Mouse (Mus musculus) kidney, embryonic 16.5 days (tissue): Measurements from ENCODE around the gene Tom1l2. TPM values are rescaled to one million over a fixed set of nuclear protein-coding genes. Genes with fewer than 3 reads are reported as not detected.

Experiments
- ATAC-seq: fragments of 200-750 bp; cut with Nextera tagmentation; 2 replicates; pipeline ENCODE4 v1.8.0; 2017; ENCODE audit warnings: moderate TSS enrichment; ENCODE audit not compliant: low FRiP score, low TSS enrichment
- H3K27ac ChIP-seq: fragments of 300-500 bp; sonication (generic); 2 replicates; pipeline ENCODE4 v1.5.1; 2014; ENCODE audit warnings: low read length
- H3K27me3 ChIP-seq: fragments of 300-500 bp; sonication (generic); 2 replicates; pipeline ENCODE4 v1.6.1; 2014; ENCODE audit warnings: low read length, control low read depth, mixed read lengths; ENCODE audit not compliant: insufficient read depth
- H3K36me3 ChIP-seq: fragments of 300-500 bp; sonication (generic); 2 replicates; pipeline ENCODE4 v1.6.1; 2014; ENCODE audit warnings: low read length, control low read depth, mixed read lengths; ENCODE audit not compliant: insufficient read depth
- H3K4me1 ChIP-seq: fragments of 300-500 bp; sonication (generic); 2 replicates; pipeline ENCODE4 v1.6.1; 2014; ENCODE audit warnings: low read length, control low read depth, mixed read lengths; ENCODE audit not compliant: insufficient read depth
- H3K4me2 ChIP-seq: fragments of 300-500 bp; sonication (generic); replicated peaks from 2 replicates; pipeline ENCODE4 v1.6.1; 2014; ENCODE audit warnings: low read depth, low read length
- H3K4me3 ChIP-seq: fragments of 300-500 bp; sonication (generic); 2 replicates; pipeline ENCODE4 v1.5.1; 2014; ENCODE audit warnings: mild to moderate bottlenecking, low read length
- H3K9ac ChIP-seq: fragments of 300-500 bp; sonication (generic); replicated peaks from 2 replicates; pipeline ENCODE4 v1.6.1; 2014; ENCODE audit warnings: low read length
- H3K9me3 ChIP-seq: fragments of 300-500 bp; sonication (generic); 2 replicates; pipeline ENCODE4 v1.6.1; 2016; ENCODE audit warnings: low read length, control low read depth
- WGBS: fragments of 180-500 bp; shearing (Covaris S2); extraction: QIAGEN DNeasy Blood & Tissue Kit; methylation state at CpG from one replicate; pipeline ENCODE4 v1.1.7; 2014; 5-methylcytosine and 5-hydroxymethylcytosine counted together
- polyA plus RNA-seq: library from polyadenylated mRNA; unstranded; fragments of >200 nt; fragmentation: Nextera tagmentation; extraction: Ambion mirVana; gene quantifications from 2 replicates; pipeline ENCODE4 v1.2.1, GENCODE M21; 2015

Gene Tom1l2
- polyA plus RNA-seq, 1 experiment from 2014 or later, result 36.3 TPM

DNA sequence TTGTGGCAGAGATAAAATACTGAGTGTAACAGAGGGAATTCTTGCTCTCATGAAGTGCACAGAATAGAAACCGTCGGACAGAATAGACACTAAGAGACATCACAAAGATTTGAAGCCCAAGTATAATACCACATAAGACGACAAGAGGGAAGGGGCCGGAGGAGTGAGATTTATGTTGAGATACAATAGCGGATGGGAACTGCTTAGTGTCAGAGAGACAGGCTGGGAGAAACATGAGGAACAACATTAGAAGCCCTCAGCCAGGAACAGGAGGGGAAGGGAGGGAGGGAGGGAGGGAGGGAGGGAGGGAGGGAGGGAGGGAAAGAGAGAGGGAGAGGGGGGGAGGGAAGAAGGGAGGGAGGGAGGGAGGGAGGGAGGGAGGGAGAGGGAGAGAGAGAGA lies 74.9 kb downstream of the Tom1l2 start:
- H3K27me3 ChIP-seq, result no peaks in the 10 kb centered on the region
- H3K4me2 ChIP-seq, result no peak overlapping the region
- WGBS, result 37% methylated on average over 5 of the region's 5 CpGs
- no peaks in the 10 kb centered on the region for H3K9me3 ChIP-seq
- no peaks in the 10 kb centered on the region for H3K36me3 ChIP-seq
- no peak overlapping the region for H3K9ac ChIP-seq
- H3K4me1 ChIP-seq, result peaks cover 21% of the 10 kb centered on the region
- H3K4me3 ChIP-seq, result no peak overlapping the region
- no peak for ATAC-seq
- no peak overlapping the region for H3K27ac ChIP-seq

DNA sequence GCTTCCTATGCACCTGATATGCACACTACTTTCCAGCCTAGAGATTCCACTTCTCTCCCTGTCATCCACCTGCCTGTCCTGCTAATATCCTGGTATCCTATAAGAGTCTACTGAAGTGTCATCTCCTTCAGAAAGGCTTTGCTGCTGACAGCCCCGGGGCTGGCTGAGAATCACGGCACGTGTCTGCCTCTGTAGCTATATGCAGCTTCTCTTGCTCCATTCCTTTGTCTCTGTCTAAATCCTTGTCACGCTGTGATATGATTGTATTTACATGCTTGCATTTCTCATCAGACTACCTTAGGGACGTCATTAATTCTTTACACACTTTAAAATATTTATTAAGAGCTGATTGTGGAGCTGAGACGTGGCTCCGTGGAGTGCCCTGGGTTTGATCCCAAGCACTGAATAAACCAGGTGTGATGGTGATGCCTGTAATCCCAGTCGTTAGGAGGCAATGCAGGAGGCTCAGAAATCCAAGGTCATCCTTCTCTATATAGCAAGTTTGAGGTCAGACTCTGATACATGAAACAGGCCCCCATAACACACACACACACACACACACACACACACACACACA lies 75.5 kb downstream of the Tom1l2 start:
- no peak overlapping the region for H3K9ac ChIP-seq
- H3K36me3 ChIP-seq, result no peaks in the 10 kb centered on the region
- peaks cover 21% of the 10 kb centered on the region for H3K4me1 ChIP-seq
- H3K4me3 ChIP-seq, result no peak overlapping the region
- no peaks in the 10 kb centered on the region for H3K27me3 ChIP-seq
- H3K9me3 ChIP-seq, result no peaks in the 10 kb centered on the region
- H3K27ac ChIP-seq, result no peak overlapping the region
- H3K4me2 ChIP-seq, result no peak overlapping the region
- ATAC-seq, result no peak
- 76% methylated on average over 8 of the region's 8 CpGs for WGBS

DNA sequence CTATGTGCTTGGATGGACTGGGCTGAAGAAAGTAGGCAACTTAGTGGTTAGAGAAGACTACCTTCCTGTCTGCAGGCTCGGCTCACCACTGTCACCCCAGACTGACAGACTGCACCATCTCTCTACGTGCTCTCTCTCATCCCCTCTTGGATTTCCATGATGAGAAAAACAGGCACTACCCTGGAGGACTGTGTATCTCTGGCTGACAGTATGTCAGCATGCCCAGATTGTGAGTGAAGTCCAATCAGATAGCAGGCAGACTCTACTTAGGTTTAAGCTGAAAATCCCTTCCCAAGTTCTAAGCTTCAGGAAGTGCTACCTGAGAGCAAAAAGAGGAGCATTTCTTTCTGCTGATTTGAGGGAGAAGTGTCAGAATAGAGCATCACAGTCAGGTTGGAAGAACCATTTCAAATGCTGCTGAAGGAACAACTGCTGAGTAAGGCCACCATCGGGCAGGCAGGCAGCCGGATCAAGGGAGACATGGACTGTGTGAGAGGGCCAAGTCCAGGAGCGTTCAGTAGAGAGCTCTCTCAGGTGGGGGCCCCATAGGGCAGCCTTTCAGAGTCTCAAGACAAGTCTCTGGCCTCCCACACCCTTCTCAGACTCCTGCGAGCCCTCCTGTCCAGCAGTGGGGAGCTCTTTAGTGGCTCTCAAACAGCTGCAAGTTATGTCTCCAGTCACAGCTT lies 76.2 kb downstream of the Tom1l2 start:
- Histone ChIP-seq H3K4me3 (no peak overlapping the region), H3K27ac (no peak overlapping the region), H3K36me3 (no peaks in the 10 kb centered on the region), H3K27me3 (no peaks in the 10 kb centered on the region), H3K9ac (no peak overlapping the region), H3K4me2 (no peak overlapping the region), H3K4me1 (peaks cover 21% of the 10 kb centered on the region), H3K9me3 (no peaks in the 10 kb centered on the region)
- WGBS, result 79% methylated on average over 6 of the region's 6 CpGs
- no peak for ATAC-seq

DNA sequence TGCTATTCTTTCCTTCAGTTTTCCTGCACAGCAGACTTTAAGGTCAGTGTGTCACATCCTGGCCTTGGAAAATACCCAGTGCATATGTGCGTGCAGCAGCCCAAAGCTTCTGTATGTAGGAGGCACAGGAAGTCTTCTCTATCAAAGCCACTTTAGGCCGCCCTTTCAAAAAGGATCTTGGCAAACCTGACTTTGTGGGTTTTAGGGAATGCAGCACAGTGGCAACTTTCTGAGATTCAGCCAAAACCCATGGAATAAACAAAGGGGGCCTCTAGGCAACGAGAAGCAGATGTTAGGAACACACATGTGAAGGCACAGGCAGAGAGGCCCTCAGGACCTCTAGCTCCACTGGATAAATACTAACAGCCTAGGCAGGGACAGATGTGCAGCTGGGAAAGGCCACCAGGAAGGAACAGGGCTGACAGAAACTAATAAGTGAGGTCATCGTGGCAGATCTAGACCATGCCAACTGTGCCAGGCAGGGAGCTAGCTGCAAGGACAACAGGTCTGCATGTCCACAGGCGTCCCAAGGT lies 79.4 kb downstream of the Tom1l2 start:
- H3K4me1 ChIP-seq, result peaks cover 9% of the 10 kb centered on the region; the same call in 1 of the 2 replicates
- no peaks in the 10 kb centered on the region for H3K27me3 ChIP-seq
- 48% methylated on average over 5 of the region's 5 CpGs for WGBS
- H3K27ac ChIP-seq, result peak overlapping the region; percentile 86
- no peak overlapping the region for H3K4me2 ChIP-seq
- H3K4me3 ChIP-seq, result no peak overlapping the region
- H3K9me3 ChIP-seq, result no peaks in the 10 kb centered on the region
- peak; percentile 71 for ATAC-seq
- no peaks in the 10 kb centered on the region for H3K36me3 ChIP-seq
- H3K9ac ChIP-seq, result no peak overlapping the region

DNA sequence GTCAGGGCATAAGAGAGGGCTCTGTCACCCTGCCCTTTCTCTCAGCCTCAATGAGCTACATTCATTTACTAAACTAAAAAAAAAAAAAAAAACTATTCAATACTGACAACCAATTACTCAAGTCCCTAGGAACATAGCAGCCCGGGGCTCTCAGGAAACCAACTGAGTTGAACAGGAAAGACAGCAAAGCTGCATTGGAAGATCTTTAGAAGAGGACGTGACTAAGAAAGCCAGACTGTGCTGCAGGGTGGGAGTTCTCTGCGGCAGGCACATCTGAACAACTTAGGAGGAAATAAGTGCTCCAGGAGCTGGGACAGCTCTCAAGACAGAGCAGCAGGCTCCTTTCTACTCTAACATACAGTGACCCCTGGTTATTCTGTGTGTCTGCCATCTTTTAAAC lies 84.1 kb downstream of the Tom1l2 start:
- no peaks in the 10 kb centered on the region for H3K9me3 ChIP-seq
- no peak for ATAC-seq
- H3K27me3 ChIP-seq, result no peaks in the 10 kb centered on the region
- WGBS, result 65% methylated on average over 3 of the region's 3 CpGs
- no peak overlapping the region for H3K4me2 ChIP-seq
- H3K4me1 ChIP-seq, result peaks cover 7% of the 10 kb centered on the region; the same call in 1 of the 2 replicates
- H3K36me3 ChIP-seq, result no peaks in the 10 kb centered on the region
- peak overlapping the region; percentile 66; the same call in 1 of the 2 replicates for H3K27ac ChIP-seq
- no peak overlapping the region for H3K9ac ChIP-seq
- H3K4me3 ChIP-seq, result no peak overlapping the region

DNA sequence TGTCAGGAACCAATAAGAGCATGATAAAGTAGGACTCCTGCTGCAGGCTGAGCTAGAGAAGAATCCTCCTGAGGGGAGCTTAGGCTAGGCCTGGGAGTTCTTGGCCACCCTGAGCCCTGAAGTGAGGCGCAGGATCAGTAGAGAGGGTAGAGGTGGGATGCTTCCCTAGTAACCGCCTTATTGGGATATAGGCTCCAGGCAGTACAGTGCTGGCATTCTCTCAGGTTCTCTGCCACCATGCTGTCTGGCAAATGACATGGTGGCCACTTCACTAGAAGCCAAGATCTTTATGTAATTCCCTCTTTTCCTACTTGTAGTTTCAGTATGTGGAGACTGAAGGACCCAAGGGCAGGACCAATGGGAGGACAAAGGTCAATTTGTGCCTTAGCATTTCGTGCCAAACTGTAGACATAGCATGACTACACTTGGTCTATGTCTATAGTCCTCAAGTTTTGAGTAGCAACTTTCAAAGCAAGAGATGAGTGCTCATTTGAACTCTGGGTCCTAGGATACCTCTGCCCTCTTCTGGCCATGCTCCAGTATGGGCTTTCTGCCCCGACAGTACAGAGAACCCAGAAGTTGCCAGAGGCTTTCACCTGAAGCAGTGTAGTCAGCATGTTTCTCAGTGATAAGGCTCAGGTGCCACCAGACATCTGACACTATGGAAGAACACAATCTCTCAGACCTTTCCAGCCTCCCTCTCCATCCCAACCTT lies 87.3 kb downstream of the Tom1l2 start:
- no peak overlapping the region for H3K27ac ChIP-seq
- 93% methylated on average over 4 of the region's 4 CpGs for WGBS
- H3K36me3 ChIP-seq, result no peaks in the 10 kb centered on the region; the same call in 1 of the 2 replicates
- H3K9ac ChIP-seq, result no peak overlapping the region
- no peak for ATAC-seq
- no peaks in the 10 kb centered on the region for H3K9me3 ChIP-seq
- no peaks in the 10 kb centered on the region for H3K4me1 ChIP-seq
- no peak overlapping the region for H3K4me3 ChIP-seq
- no peaks in the 10 kb centered on the region for H3K27me3 ChIP-seq
- H3K4me2 ChIP-seq, result no peak overlapping the region

DNA sequence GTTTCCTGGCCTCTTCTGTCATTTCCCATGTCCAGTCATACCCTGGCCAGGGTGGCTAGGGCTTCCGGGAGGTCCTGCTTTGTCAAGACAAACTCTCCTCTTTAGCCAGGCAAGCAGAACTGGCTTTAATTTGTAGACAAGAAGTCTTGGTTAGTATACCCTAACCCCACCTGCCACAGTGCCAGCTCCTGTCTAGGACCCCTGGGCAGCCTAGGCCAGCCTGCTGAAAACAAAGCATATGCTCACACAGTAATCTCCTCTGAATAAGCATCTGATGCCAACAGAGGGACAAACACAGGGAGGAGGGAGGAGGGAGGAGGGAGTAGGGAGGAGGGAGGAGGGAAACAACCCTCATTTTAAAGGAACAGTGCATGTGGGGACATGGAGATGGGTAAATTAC lies 88.1 kb downstream of the Tom1l2 start:
- Histone ChIP-seq H3K4me1 (no peaks in the 10 kb centered on the region), H3K27ac (no peak overlapping the region), H3K4me3 (no peak overlapping the region), H3K27me3 (no peaks in the 10 kb centered on the region), H3K4me2 (no peak overlapping the region), H3K9ac (no peak overlapping the region), H3K36me3 (no peaks in the 10 kb centered on the region; the same call in none of the 2 replicates), H3K9me3 (no peaks in the 10 kb centered on the region)
- ATAC-seq, result no peak
- WGBS, result 63% methylated on average over 1 of the region's 1 CpGs

DNA sequence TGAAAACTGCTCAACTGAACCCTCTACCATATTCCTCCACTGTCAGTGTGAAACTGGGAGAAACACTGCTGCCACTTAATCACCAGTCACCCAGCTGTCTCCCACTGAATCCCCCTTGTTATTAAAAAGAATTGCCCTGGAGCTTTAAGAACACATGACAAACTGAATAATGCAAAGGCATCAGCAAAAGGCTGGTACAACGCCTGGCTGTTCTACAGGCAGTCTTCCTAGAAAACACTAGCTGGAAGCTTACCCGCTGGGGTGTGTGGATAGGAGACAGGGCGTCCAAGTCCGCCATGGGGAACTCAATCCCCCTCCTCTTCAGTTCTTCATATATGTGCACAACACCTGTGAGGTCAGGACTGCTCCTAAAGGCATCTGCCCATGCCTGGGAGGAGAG lies 90.3 kb downstream of the Tom1l2 start:
- no peak overlapping the region for H3K4me2 ChIP-seq
- WGBS, result 87% methylated on average over 4 of the region's 4 CpGs
- no peak overlapping the region for H3K4me3 ChIP-seq
- H3K9ac ChIP-seq, result no peak overlapping the region
- no peaks in the 10 kb centered on the region for H3K27me3 ChIP-seq
- no peaks in the 10 kb centered on the region for H3K4me1 ChIP-seq
- ATAC-seq, result no peak
- H3K36me3 ChIP-seq, result no peaks in the 10 kb centered on the region; the same call in none of the 2 replicates
- no peak overlapping the region for H3K27ac ChIP-seq
- H3K9me3 ChIP-seq, result no peaks in the 10 kb centered on the region

DNA sequence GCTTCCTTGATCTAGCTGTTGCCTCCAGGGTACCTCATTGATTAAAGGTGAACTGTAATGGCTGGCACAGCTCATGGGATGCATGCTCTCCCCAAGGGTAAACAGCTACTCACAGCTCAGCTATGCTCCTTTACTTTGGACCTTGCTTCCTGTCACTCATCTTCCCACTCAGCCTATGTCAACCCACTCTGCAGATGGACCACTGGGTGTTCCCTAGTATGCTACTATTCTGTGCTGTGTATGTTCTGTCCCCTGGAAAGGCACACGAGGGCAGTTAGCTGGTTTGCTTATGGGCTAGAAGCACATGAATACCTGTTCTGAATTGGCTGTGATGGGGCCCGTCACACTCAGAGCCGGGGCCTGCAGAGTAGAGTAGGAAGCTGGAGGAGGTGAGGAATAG lies 92.0 kb downstream of the Tom1l2 start:
- no peaks in the 10 kb centered on the region for H3K9me3 ChIP-seq
- H3K4me3 ChIP-seq, result no peak overlapping the region
- no peak overlapping the region for H3K27ac ChIP-seq
- no peak for ATAC-seq
- peaks cover 12% of the 10 kb centered on the region for H3K4me1 ChIP-seq
- WGBS, result 93% methylated on average over 3 of the region's 3 CpGs
- no peaks in the 10 kb centered on the region for H3K27me3 ChIP-seq
- no peak overlapping the region for H3K9ac ChIP-seq
- H3K4me2 ChIP-seq, result no peak overlapping the region
- peaks cover 5% of the 10 kb centered on the region for H3K36me3 ChIP-seq

DNA sequence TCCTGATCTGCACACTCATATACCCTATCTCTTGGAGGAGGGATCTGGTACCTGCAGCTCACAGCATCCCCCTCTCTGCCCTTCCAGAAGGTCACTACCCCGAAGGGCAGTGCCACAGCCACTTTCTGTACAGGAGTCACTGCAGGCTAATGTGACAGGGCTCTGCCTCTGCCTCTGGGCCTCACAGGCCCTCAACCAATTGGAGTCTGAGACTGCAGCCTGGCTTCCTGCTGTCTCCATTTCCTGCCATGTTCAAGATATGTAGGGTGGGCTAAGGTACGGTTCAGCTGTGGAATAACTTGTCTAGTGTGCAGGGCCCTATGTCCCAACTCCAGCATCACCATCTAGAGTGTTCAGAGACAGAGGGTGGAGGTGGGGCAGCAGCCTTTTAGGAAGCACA lies 95.0 kb downstream of the Tom1l2 start:
- WGBS, result 61% methylated on average over 2 of the region's 2 CpGs
- Histone ChIP-seq H3K4me1 (peaks cover 12% of the 10 kb centered on the region), H3K9ac (no peak overlapping the region), H3K4me3 (no peak overlapping the region), H3K4me2 (no peak overlapping the region), H3K27me3 (no peaks in the 10 kb centered on the region), H3K36me3 (peaks cover 11% of the 10 kb centered on the region), H3K27ac (no peak overlapping the region), H3K9me3 (no peaks in the 10 kb centered on the region)
- ATAC-seq, result no peak
